In the genomic region with DNA sequence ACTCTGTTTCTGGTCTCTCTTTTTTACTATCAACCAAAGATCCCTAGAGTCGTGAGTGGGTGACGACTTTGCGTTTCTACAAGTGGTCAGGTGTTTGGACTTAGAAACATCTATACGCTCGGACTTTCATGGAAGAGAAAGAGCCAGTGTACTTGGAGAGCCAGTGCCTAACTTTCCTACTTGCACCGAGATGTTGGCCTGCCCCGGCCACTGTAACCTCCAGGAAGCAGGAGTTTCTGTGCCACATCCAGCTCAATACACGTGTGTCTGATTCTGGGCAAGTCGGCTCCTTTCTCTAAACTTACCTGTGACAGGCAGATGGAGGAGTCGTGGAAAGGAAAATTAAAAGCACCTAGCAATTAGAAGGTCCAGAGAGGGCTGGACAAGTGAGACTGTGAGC, we compare ENCODE assay signal across 8 mouse cellular contexts. TPM values are rescaled to one million over a fixed set of nuclear protein-coding genes. Genes with fewer than 3 reads are reported as not detected.
DNase-seq lines count a peak whose midpoint lies in the region; ATAC-seq and TF ChIP-seq lines count a peak whose summit lies in the region.

A gene (plus strand): TSS at position 301 of the 400 bp plus-strand sequence.

- peaks cover 53% of the 10 kb centered on the region for H3K4me1 ChIP-seq in G1E (ENCODE audit: insufficient read depth, low read depth, low read length)
- H3K4me1 ChIP-seq in heart, embryonic 10.5 days, result peaks cover 32% of the 10 kb centered on the region
- H3K4me1 ChIP-seq in limb, embryonic 15.5 days, result peaks cover 29% of the 10 kb centered on the region

- no peak within 1 kb of the TSS for H3K27ac ChIP-seq in heart, embryonic 10.5 days
- H3K27ac ChIP-seq in limb, embryonic 15.5 days, result no peak within 1 kb of the TSS

- H3K4me3 ChIP-seq in G1E (ENCODE audit: low read depth, low read length), result peak within 1 kb of the TSS; percentile 71
- peak within 1 kb of the TSS; percentile 64 for H3K4me3 ChIP-seq in heart, embryonic 10.5 days
- peak within 1 kb of the TSS; percentile 44 for H3K4me3 ChIP-seq in limb, embryonic 15.5 days

- no peaks in the 10 kb centered on the region; the same call in 1 of the 2 replicates for H3K9me3 ChIP-seq in G1E (replicated peaks)
- no peaks in the 10 kb centered on the region for H3K9me3 ChIP-seq in heart, embryonic 10.5 days
- no peaks in the 10 kb centered on the region for H3K9me3 ChIP-seq in limb, embryonic 15.5 days

- H3K9ac ChIP-seq in limb, embryonic 15.5 days, result peak within 1 kb of the TSS; percentile 31

- H3K4me2 ChIP-seq in limb, embryonic 15.5 days, result peak within 1 kb of the TSS; percentile 85

- H3K27me3 ChIP-seq in G1E (ENCODE audit: insufficient read depth, low read length), result peaks cover 46% of the 10 kb centered on the region
- H3K27me3 ChIP-seq in heart, embryonic 10.5 days (ENCODE audit: insufficient read depth, poor library complexity, severe bottlenecking), result peaks cover 100% of the 10 kb centered on the region
- peaks cover 89% of the 10 kb centered on the region for H3K27me3 ChIP-seq in limb, embryonic 15.5 days

- no peak for TF ChIP-seq CTCF in G1E (IDR thresholded peaks at IDR 0.05; ENCODE audit: low read depth, low read length)

- DNase-seq in adrenal gland, postnatal 14 days, result no peak
- DNase-seq in adrenal gland, adult (ENCODE audit: inconsistent age in 2 of 2, low spot score in 1 of 2), result no peak
- no peak for DNase-seq in G1E (ENCODE audit: low spot score)
- DNase-seq in heart, embryonic 10.5 days (ENCODE audit: low spot score), result no peak
- DNase-seq in B cell, adult 2 months, result no peak
- DNase-seq in left cerebral cortex, adult 11 months (ENCODE audit: low spot score), result no peak

- 12% methylated on average over 10 of the region's 10 CpGs for WGBS in heart, embryonic 10.5 days
- 4% methylated on average over 10 of the region's 10 CpGs for WGBS in limb, embryonic 15.5 days

- no peak for ATAC-seq in G1E (ENCODE audit: extremely low read depth, insufficient number of reproducible peaks, low FRiP score, poor library complexity, severe bottlenecking)
- no peak for ATAC-seq in limb, embryonic 15.5 days (ENCODE audit: insufficient number of reproducible peaks, low FRiP score, low TSS enrichment, low read depth)
- no peak for ATAC-seq in granulocyte monocyte progenitor cell, adult 5-6 weeks (replicated peaks; ENCODE audit: poor library complexity, severe bottlenecking)

- H3K36me3 ChIP-seq in G1E (replicated peaks), result peaks cover 19% of the 10 kb centered on the region
- 0 out of 2 replicates have a peak, but pooled peaks cover 4% of the 10 kb centered on the region for H3K36me3 ChIP-seq in heart, embryonic 10.5 days
- no peaks in the 10 kb centered on the region for H3K36me3 ChIP-seq in limb, embryonic 15.5 days

RNA-seq across cellular contexts. Expression of the gene that starts here (rescaled TPM):
- 11.5 and 13.4 TPM in 2 replicates for total RNA-seq in adrenal gland, postnatal 14 days (2021)
- total RNA-seq in G1E (2014; fragmentation: Nextera tagmentation) (0.39 and 0.60 TPM in 2 replicates), G1E (2017) (0.41 and 0.49 TPM in 2 replicates)
- polyA plus RNA-seq in G1E (2012), result 0.60 and 0.77 TPM in 2 replicates
- 1.2 and 1.3 TPM in 2 replicates for polyA plus RNA-seq in heart, embryonic 10.5 days (2016; fragmentation: Nextera tagmentation; extraction: Ambion mirVana)
- polyA plus RNA-seq in limb, embryonic 15.5 days (2015; fragmentation: Nextera tagmentation; extraction: Ambion mirVana), result 3.1 and 5.3 TPM in 2 replicates
- total RNA-seq in granulocyte monocyte progenitor cell, adult 5-6 weeks (2014; fragmentation: Nextera tagmentation), result not detected in 2 replicates
- not detected in 2 replicates for total RNA-seq in granulocyte monocyte progenitor cell, adult 5-6 weeks (2017)
